Mouse (Mus musculus) Patski (cell line): ENCODE data around the gene Klhl10. TPM values are rescaled to one million over a fixed set of nuclear protein-coding genes. Genes with fewer than 3 reads are reported as not detected.

Experiments
- ATAC-seq: fragments of 100-300 bp; one replicate; pipeline ENCODE4 v1.8.0; 2021
- CTCF ChIA-PET: fragments of 350-600 bp; sonication (Branson Sonifier 250); formaldehyde crosslinking; loops from one replicate; lab custom pipeline; 2022; ENCODE audit warnings: inconsistent platforms; lab: Charles Lee
- POLR2A ChIA-PET: fragments of 350-600 bp; sonication (Branson Sonifier 250); formaldehyde crosslinking; loops from one replicate; lab custom pipeline; 2022; ENCODE audit warnings: antibody characterized with exemption, inconsistent platforms; lab: Charles Lee
- DNase-seq: peaks from one replicate; pipeline ENCODE4 v3.0.0-alpha.2; 2011; ENCODE audit warnings: low read depth, low spot score
- H3K27me3 ChIP-seq: fragments of 371-371 bp; one replicate; pipeline ENCODE4 v1.5.1; 2021
- CTCF ChIP-seq: fragments of 100-300 bp; IDR thresholded peaks from one replicate; pipeline ENCODE4 v1.5.1; 2021
- in situ Hi-C: fragments of 300-500 bp; cut with MboI; formaldehyde crosslinking; loops from 3 replicates; pipeline ENCODE4 v1.11.1; 2018; ENCODE audit warnings: low pct_unique_long_range_greater_than_20kb, mixed read lengths
- polyA plus RNA-seq: library from polyadenylated mRNA; unstranded; gene quantifications from one replicate; pipeline ENCODE4 v1.2.3, GENCODE M21; 2021

The Klhl10 gene
- polyA plus RNA-seq, 1 experiment from 2014 or later, result 0.44 TPM

DNA sequence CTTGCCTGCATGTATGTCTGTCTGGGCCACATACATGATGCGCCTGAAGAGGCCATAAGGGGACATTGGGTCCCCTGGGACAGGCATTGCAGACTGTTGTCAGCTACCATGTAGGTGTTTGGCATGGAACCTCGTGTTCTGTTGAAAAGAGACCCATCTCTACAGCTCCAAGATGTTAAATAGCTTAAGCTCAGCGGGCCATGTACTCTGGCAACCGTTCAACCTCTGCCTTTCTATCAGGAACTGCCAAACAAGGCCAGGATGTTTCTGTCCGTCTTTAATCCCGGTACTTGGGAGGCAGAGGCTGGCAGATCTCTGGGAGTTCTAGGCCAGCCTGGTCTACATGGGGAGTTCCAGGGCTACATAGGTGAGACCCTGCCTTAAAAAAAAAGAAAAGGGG is 908 bp downstream of the Klhl10 start:
- in situ Hi-C loops, result no loop called here
- DNase-seq (no peak), ATAC-seq (no peak)
- no peaks in the 10 kb centered on the region for H3K27me3 ChIP-seq
- ChIA-PET CTCF (no interaction called here), POLR2A (no interaction called here)
- no peak for TF ChIP-seq CTCF

DNA sequence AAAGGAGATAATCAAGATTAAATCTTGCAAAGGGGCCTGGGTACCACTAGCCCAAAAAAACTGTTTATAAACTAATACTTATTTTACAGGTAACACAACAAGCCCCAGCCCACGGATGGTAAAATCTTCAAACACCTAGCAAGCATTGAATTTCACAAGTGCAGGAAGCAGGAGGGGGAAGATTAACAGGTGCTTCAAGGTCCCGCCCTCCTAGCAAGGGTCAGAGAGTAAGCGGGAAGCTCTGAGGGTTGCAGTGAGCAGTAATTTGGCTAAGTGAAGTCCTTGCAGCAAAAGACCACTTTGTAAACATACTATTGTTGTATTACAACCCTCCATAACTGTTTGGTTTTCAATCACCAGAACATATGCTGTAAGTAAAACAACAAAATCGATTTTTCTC is 15.5 kb downstream of the Klhl10 start:
- DNase-seq (no peak), ATAC-seq (no peak)
- POLR2A ChIA-PET, result no interaction called here
- CTCF ChIA-PET, result interaction anchor here (1.1 to 2.0 kb wide), 4 partner anchors 12 to 32 kb away, joined by 3 to 7 read pairs (median 4); partner anchors contain the start of gene Klhl11
- H3K27me3 ChIP-seq, result no peaks in the 10 kb centered on the region
- TF ChIP-seq CTCF, result no peak
- in situ Hi-C loops, result no loop called here

DNA sequence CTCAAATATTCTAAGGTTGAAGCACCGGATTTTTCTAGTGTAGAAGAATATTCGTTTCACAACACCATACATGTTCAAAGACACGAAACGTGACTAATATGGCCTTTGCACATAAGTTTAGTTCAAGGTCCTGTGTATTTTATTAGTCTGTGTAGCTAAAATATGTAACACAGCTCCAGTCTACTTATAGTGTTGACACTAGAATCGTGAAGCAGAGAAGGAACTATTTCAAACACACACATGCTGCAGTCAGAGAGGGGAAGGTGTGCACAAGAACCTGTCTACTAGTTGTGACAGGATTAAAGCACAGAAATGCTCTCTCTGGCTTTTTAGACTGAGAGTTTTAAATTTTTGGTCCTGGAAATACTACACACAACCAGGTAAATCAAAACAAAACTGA is 16.0 kb downstream of the Klhl10 start:
- TF ChIP-seq CTCF, result no peak
- POLR2A ChIA-PET, result no interaction called here
- ATAC-seq (no peak), DNase-seq (no peak)
- CTCF ChIA-PET, result interaction anchor here (1.4 to 2.0 kb wide), 2 partner anchors 12 to 15 kb away, joined by 3 to 7 read pairs; partner anchors contain the start of gene Klhl11
- H3K27me3 ChIP-seq, result no peaks in the 10 kb centered on the region
- in situ Hi-C loops, result no loop called here

DNA sequence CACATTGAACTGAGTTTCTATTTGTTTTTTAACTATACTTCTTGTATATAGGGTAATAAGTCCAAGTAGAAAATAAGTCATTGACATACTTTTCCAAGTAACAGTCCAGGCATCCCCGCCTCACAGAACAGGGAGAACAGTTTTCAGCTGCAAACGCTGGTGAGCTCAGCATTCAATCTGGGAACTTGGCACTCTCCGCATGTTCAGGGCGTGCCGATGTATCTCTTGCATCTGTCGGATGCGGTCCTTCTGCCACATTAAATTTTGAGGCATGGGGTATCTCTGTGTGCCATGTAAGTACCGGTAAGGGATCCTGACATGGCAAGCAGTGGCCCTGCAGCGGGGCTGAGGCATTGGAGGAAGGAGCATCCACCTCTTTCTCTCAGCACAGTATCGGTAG is 21.0 kb downstream of the Klhl10 start:
- POLR2A ChIA-PET, result no interaction called here
- ATAC-seq, result no peak
- no peak for TF ChIP-seq CTCF
- in situ Hi-C loops, result no loop called here
- no peak for DNase-seq
- CTCF ChIA-PET, result no interaction called here
- no peaks in the 10 kb centered on the region for H3K27me3 ChIP-seq

DNA sequence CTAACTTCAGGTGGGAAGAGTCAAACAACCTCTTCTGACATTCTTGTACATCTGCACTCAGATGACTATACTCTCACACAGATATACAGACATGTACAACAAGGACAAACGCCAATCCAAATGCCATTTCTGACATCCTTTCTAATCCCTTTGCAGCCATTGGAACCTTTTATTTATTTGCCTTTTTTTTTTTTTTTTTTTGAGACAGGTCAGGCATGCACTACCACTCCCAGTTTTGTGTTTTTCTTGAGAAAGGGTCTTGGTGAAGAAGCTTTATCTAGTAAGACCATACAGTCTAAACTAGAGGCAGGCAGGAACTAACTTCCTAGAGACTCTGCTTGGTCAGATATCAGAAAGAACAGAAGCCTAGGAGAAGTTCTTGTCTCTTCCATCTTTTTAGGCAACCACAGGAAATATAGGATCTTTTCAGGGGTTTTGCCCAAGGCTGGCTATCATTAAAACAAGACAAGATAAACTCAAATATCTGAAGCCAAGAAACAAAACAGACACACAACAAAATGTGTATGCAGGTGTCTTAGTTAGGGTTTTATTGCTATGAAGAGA is 23.6 kb downstream of the Klhl10 start:
- ChIA-PET CTCF (no interaction called here), POLR2A (no interaction called here)
- in situ Hi-C loops, result loop anchor here (5.0 kb wide), 2 partner anchors 38 to 108 kb away; partner anchors contain the start of gene Hap1
- H3K27me3 ChIP-seq, result no peaks in the 10 kb centered on the region
- ATAC-seq (no peak), DNase-seq (no peak)
- TF ChIP-seq CTCF, result no peak

DNA sequence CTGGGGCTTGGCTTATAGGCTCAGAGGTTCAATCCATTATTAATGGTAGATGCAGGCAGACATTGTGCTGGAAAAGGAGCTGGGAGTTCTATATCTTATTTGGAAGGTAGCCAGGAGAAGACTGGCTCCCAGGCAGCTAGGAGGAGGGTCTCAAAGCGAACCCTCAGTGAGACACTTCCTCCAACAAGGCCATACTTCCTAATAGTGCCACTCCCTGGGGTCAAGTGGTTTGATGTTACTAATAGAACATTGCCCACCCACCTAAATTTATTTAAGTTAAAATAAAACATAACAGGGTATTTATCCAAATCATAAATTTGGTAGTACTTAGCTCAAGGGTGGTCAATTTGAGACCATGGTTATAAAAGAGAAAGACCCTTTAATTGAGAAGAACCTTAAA is 24.1 kb downstream of the Klhl10 start:
- CTCF ChIA-PET, result no interaction called here
- no peak for TF ChIP-seq CTCF

DNA sequence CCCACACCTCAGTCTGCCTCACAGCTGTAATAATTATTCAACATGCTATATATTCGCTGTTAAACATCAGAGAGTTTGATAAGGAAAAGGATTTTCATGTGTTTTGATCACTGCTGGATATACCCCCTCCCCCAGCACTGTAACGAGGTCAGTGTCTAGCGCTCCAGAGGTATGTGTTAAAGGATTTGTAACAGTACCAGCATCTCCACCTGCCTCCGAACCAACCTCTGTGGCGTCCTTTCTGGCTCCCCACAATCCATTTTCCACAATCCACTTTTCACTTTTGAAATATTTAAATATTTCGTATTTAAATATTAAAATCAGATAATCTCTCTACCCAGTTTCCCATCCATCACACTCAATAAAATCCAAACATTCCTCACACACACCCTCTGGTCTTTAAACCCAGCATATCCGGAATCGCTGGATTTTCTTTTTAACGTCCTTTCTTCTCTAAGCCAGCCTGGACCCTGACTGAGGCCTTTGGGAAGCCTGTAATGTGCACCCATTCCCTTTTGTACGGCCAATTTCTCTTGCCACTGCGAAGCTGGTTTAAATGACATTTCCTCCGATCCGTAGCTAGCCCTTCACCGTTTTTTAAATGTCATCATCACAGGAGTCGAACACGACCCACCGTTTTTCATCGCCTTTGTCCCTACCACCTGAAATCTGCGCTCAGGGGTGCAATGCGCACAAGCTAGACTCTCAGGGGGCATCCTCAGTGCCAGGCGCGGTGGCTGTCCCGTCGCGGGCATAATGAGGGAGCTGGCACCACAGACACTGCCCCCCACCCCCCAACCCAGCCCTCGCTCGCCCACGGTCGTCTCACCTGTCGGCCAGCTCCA is 29.9 kb downstream of the Klhl10 start:
- no peaks in the 10 kb centered on the region for H3K27me3 ChIP-seq
- DNase-seq (no peak), ATAC-seq (no peak)
- ChIA-PET POLR2A (interaction anchor here (0.6 to 1.2 kb wide), 4 partner anchors 10 to 484 kb away, joined by 3 to 5 read pairs (median 4); partner anchors contain the start of genes Klhl10 and Nt5c3b), CTCF (interaction anchor here (1.2 to 1.6 kb wide), 4 partner anchors 9 to 46 kb away, joined by 3 to 4 read pairs (median 4); no protein-coding TSS in a partner anchor)
- no peak for TF ChIP-seq CTCF
- in situ Hi-C loops, result no loop called here

More for the DNA sequence above, 24.1 kb downstream of the Klhl10 start:
- POLR2A ChIA-PET, result no interaction called here
- ATAC-seq, result no peak
- no peak for DNase-seq
- in situ Hi-C loops, result loop anchor here (5.0 kb wide), 2 partner anchors 39 to 109 kb away; partner anchors contain the start of gene Hap1
- no peaks in the 10 kb centered on the region for H3K27me3 ChIP-seq

DNA sequence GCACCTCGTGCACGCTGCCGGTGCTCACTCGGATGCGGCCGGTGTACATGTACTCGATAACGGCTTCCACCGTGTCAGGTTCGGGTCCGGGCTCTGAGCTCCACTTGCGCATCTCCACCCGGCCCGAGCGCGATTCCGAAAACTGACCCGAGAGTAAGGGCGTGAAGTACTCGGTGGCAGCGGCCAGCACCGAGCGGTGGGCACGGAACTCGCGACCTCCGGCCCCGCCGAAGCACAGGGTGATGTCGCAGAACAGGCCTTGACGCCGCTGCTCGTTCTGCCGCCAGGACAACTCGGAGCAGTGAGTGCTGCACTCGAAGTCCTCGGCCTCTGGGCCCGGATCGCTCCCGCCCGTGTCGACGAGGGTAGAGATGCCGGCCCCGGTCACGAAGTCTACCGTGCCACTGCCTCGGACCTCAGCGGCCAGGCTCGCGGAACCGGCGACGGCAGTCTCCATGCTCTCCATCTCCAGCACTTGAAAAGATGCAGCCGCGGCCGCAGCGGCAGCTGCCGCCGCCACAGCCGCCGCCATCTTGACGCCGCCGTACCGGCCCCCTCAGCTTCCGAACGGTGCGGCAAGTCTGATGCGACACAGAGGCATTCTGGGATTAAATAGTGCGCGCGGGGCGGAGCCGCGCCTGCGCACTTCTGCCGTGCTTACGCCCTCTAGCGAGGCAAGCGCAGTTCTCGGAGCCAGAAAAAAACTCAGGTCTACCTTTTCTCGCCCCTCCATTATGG is 30.6 kb downstream of the Klhl10 start, which contains the start of gene Klhl11:
Gene Klhl11, minus strand, starts transcription at position 545 of the 738 bp plus-strand sequence.
- TF ChIP-seq CTCF, result peak; percentile 98
- in situ Hi-C loops, result no loop called here

DNA sequence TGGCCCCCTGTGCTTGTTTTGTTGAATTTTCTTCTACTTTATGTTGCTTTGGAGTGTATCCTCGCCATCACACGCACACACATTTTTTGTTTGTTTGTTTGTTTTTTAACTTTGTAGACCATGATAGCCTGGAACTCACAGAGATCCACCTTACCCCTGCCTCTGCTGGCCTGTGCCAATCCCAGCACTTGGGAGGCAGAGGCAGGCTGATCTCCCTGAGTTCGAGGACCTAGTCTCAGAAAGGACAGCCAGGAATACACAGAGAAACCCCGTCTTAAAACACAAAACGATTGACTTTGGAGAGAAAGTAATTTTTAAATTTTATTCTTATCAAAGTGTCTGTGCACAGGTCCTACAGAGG is 31.2 kb downstream of the Klhl10 start:
- no peak for TF ChIP-seq CTCF
- CTCF ChIA-PET, result interaction anchor here (1.3 to 1.6 kb wide), 2 partner anchors 8 to 27 kb away, joined by 3 to 4 read pairs; no protein-coding TSS in a partner anchor
- ATAC-seq, result peak; percentile 14

More for the DNA sequence above, 30.6 kb downstream of the Klhl10 start, which contains the start of gene Klhl11:
- ChIA-PET POLR2A (interaction anchor here (0.7 to 1.2 kb wide), 3 partner anchors 11 to 41 kb away, joined by 3 to 5 read pairs (median 4); partner anchors contain the start of genes Klhl10 and Nt5c3b), CTCF (interaction anchor here (0.7 to 1.6 kb wide), 5 partner anchors 9 to 46 kb away, joined by 3 to 4 read pairs (median 3); no protein-coding TSS in a partner anchor)
- H3K27me3 ChIP-seq, result no peaks in the 10 kb centered on the region
- ATAC-seq (peak; percentile 52), DNase-seq (peak; percentile 73)

DNA sequence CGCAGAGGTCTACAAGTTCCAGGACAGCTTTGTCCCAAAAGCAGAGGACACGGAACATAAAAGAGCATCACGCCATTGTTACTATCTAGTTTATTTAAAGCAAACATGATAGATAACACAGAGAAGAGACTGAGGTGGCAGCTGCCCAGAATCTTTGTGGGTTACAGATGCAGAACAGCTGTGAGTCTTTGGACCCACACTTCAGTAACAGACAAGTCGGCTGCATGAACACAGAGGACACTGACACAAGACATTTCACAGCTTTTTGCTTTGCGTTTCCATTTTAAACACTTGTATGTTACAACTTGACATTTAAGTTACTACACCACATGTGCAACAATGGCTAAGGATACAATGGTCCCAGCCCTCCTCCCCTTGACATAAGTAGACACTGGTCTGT is 34.6 kb downstream of the Klhl10 start:
- no peak for TF ChIP-seq CTCF
- ChIA-PET CTCF (interaction anchor here (0.7 to 1.6 kb wide), 3 partner anchors 40 to 56 kb away, joined by 3 read pairs; no protein-coding TSS in a partner anchor), POLR2A (no interaction called here)
- DNase-seq, result no peak
- in situ Hi-C loops, result no loop called here
- ATAC-seq, result no peak
- H3K27me3 ChIP-seq, result no peaks in the 10 kb centered on the region

More for the DNA sequence above, 31.2 kb downstream of the Klhl10 start:
- POLR2A ChIA-PET, result no interaction called here
- in situ Hi-C loops, result no loop called here
- DNase-seq, result no peak
- no peaks in the 10 kb centered on the region for H3K27me3 ChIP-seq
